Mouse (Mus musculus): Measurements from ENCODE around the gene Dlg2. TPM values are rescaled to one million over a fixed set of nuclear protein-coding genes. Genes with fewer than 3 reads are reported as not detected.

The Dlg2 gene
- polyA plus RNA-seq, 1 experiment from 2014 or later: 3.0 TPM

DNA sequence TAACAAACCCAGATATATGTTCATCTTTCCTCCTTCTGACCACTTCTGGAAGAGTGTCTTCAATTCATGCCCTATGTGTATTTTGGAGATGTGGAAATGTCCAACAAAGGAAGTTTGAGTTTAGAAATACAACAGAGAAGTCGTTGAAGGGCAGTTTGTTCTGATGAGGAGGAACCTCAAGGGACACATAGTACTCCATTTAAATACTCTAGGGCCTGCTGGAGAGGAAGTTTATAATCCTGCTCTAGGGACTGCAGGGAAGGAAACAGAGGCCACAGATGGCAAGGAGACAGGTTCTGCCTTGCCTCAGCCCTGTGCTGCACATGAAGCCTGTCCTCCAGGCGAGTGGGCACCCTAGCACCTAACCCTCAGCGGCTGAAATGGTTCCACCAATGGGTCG is 1965.6 kb downstream of the Dlg2 start:
- DNase-seq (ENCODE audit: low spot score) (no peak), ATAC-seq (replicated peaks; ENCODE audit: low FRiP score) (no peak)
- Histone ChIP-seq H3K4me1 (replicated peaks; ENCODE audit: control insufficient read depth, insufficient read depth, low read length) (no peaks in the 10 kb centered on the region), H3K9me3 (ENCODE audit: control insufficient read depth, low read length) (no peaks in the 10 kb centered on the region), H3K36me3 (ENCODE audit: control insufficient read depth, insufficient read depth, low read length) (no peaks in the 10 kb centered on the region), H3K4me2 (ENCODE audit: low read depth, low read length, severe bottlenecking) (no peak overlapping the region), H3K9ac (ENCODE audit: low read length) (no peak overlapping the region), H3K27me3 (ENCODE audit: control insufficient read depth, insufficient read depth, low read length) (no peaks in the 10 kb centered on the region), H3K4me3 (ENCODE audit: low read depth, low read length) (no peak overlapping the region), H3K27ac (ENCODE audit: low read depth, low read length) (no peak overlapping the region)
- WGBS: 87% methylated on average over 4 of the region's 4 CpGs

DNA sequence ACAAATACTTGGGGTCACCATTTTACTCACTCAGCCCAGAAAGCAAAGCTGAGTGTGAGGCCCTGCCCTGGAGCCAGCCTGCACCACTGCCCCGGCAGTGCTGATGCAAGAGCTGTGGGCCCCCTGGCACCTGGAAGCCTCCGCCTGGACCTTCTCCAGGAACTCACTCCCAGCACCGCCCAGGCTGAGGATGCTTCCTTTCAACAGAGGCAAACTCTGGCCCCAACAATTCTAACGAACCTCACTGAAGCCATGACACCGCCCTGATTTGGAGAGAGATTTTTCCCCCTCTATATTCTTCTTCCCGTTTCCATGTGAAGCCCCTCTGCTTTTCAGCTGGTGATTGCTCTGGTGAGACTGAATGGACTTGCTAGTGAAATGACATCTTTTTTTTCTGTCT is 1971.5 kb downstream of the Dlg2 start:
- ATAC-seq (replicated peaks; ENCODE audit: low FRiP score) (no peak), DNase-seq (ENCODE audit: low spot score) (no peak)
- H3K36me3 ChIP-seq (ENCODE audit: control insufficient read depth, insufficient read depth, low read length): no peaks in the 10 kb centered on the region
- H3K4me2 ChIP-seq (ENCODE audit: low read depth, low read length, severe bottlenecking): no peak overlapping the region
- 76% methylated on average over 6 of the region's 6 CpGs for WGBS
- H3K4me3 ChIP-seq (ENCODE audit: low read depth, low read length): no peak overlapping the region
- H3K27ac ChIP-seq (ENCODE audit: low read depth, low read length): no peak overlapping the region
- H3K9me3 ChIP-seq (ENCODE audit: control insufficient read depth, low read length): no peaks in the 10 kb centered on the region
- H3K27me3 ChIP-seq (ENCODE audit: control insufficient read depth, insufficient read depth, low read length): no peaks in the 10 kb centered on the region
- H3K4me1 ChIP-seq (replicated peaks; ENCODE audit: control insufficient read depth, insufficient read depth, low read length): no peaks in the 10 kb centered on the region
- H3K9ac ChIP-seq (ENCODE audit: low read length): no peak overlapping the region

DNA sequence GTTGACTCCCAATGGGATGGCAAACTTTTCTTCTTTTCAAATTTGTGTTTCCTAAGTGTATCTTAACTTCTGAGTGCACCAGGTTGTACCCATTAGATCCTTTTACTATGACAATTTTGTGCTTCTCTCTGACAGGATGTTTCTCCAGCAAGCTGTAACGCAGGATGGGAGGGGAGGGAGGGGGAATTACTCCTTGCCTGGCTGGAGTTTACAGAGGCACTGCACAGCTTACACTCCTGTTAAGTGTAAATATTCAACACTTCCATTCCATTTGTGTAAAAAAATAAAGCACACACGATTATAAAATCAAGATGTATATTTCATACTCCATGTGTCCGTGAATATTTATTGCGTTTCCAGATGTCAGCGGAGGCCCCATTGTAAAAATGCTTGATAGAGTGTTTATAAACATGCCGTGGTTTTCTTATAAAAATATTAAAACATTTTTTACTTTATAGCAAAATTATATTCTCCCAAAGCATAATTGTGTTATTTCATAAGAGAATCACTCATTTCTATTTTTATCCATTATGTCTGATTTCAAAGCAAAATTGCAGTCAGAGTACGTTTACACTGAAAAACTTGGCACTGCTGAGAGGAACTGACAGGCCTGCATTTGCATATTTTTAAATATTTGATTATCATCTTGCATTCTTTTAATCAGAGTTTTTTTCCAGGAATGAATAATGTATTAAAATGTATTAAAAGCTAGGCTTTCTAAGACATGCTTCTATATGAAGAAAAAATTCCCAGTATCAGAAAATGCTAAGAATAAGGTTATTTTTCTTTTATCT is 1972.5 kb downstream of the Dlg2 start:
- DNase-seq (ENCODE audit: low spot score): no peak
- Histone ChIP-seq H3K4me3 (ENCODE audit: low read depth, low read length) (no peak overlapping the region), H3K4me1 (replicated peaks; ENCODE audit: control insufficient read depth, insufficient read depth, low read length) (no peaks in the 10 kb centered on the region), H3K4me2 (ENCODE audit: low read depth, low read length, severe bottlenecking) (no peak overlapping the region), H3K36me3 (ENCODE audit: control insufficient read depth, insufficient read depth, low read length) (no peaks in the 10 kb centered on the region), H3K27me3 (ENCODE audit: control insufficient read depth, insufficient read depth, low read length) (no peaks in the 10 kb centered on the region), H3K9me3 (ENCODE audit: control insufficient read depth, low read length) (no peaks in the 10 kb centered on the region), H3K27ac (ENCODE audit: low read depth, low read length) (no peak overlapping the region), H3K9ac (ENCODE audit: low read length) (no peak overlapping the region)
- 84% methylated on average over 7 of the region's 7 CpGs for WGBS
- ATAC-seq (replicated peaks; ENCODE audit: low FRiP score): no peak

DNA sequence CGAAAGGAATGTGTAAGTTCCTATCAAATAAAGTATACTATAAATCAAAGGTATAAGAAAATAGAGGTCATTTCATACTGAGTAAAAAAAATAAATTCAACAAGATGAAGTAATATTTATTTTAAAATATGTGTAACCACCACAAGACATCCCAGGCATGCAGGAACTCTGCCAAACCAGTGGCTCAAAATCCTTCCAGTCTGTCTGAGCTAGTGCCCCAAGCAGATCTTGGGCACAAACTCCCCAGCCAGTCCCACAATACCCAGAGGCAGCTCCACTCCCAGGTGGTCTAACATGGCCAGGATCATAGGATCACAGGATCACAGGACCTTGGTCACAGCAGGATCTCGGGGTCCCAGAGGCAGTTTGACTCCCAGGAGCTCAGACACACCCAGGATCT is 1977.7 kb downstream of the Dlg2 start:
- ATAC-seq (replicated peaks; ENCODE audit: low FRiP score) (no peak), DNase-seq (ENCODE audit: low spot score) (no peak)
- Histone ChIP-seq H3K4me2 (ENCODE audit: low read depth, low read length, severe bottlenecking) (no peak overlapping the region), H3K4me3 (ENCODE audit: low read depth, low read length) (no peak overlapping the region), H3K27ac (ENCODE audit: low read depth, low read length) (no peak overlapping the region), H3K27me3 (ENCODE audit: control insufficient read depth, insufficient read depth, low read length) (no peaks in the 10 kb centered on the region), H3K36me3 (ENCODE audit: control insufficient read depth, insufficient read depth, low read length) (no peaks in the 10 kb centered on the region), H3K4me1 (replicated peaks; ENCODE audit: control insufficient read depth, insufficient read depth, low read length) (no peaks in the 10 kb centered on the region), H3K9ac (ENCODE audit: low read length) (no peak overlapping the region), H3K9me3 (ENCODE audit: control insufficient read depth, low read length) (no peaks in the 10 kb centered on the region)
- WGBS: 71% methylated on average over 2 of the region's 2 CpGs

DNA sequence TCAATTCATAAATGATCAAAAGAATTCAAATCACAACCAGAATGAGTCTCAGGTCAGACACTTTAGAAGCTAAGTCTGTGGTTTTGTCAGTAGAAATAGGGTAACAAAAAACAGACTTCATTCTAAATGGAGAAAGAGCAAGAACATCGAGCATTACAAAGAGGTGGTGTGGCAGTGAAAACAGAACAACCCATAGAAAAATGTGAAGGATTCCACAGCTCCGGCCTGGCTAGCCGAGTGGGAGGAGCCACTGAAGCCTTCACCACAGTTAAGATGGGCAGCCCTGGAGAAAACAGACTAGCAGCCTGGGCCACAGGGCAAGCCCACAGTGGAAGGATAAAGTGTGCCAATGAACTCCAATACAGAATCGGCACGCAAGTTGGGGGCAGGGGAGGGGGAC is 1979.5 kb downstream of the Dlg2 start:
- ATAC-seq (replicated peaks; ENCODE audit: low FRiP score): no peak

DNA sequence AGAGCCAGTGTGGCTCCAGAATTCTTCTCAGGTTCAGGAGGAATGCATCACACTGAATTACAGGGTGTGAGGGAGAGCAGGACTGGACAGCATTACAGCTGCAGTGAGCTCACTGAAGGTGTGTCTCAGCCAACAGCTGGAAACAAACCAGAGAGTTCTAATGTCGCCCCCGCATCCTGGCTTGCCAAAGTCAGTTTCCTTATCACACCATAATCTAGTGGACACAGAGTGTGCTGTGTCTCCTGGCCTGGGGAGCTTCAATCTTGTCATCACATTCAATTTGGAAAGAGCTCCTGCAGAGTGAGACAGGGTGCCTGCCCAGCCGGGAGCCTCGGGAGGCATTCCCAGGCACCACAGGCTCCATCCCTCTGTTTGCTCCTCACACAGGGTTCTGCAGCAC is 1981.3 kb downstream of the Dlg2 start:
- Histone ChIP-seq H3K9me3 (ENCODE audit: control insufficient read depth, low read length) (no peaks in the 10 kb centered on the region), H3K9ac (ENCODE audit: low read length) (no peak overlapping the region), H3K4me1 (replicated peaks; ENCODE audit: control insufficient read depth, insufficient read depth, low read length) (no peaks in the 10 kb centered on the region), H3K27ac (ENCODE audit: low read depth, low read length) (no peak overlapping the region), H3K36me3 (ENCODE audit: control insufficient read depth, insufficient read depth, low read length) (no peaks in the 10 kb centered on the region), H3K27me3 (ENCODE audit: control insufficient read depth, insufficient read depth, low read length) (no peaks in the 10 kb centered on the region), H3K4me3 (ENCODE audit: low read depth, low read length) (no peak overlapping the region), H3K4me2 (ENCODE audit: low read depth, low read length, severe bottlenecking) (no peak overlapping the region)
- WGBS: 44% methylated on average over 4 of the region's 4 CpGs
- DNase-seq (ENCODE audit: low spot score) (no peak), ATAC-seq (replicated peaks; ENCODE audit: low FRiP score) (no peak)

More for the DNA sequence above, 1979.5 kb downstream of the Dlg2 start:
- no peak overlapping the region for H3K9ac ChIP-seq (ENCODE audit: low read length)
- H3K27ac ChIP-seq (ENCODE audit: low read depth, low read length): no peak overlapping the region
- H3K4me2 ChIP-seq (ENCODE audit: low read depth, low read length, severe bottlenecking): no peak overlapping the region
- no peaks in the 10 kb centered on the region for H3K9me3 ChIP-seq (ENCODE audit: control insufficient read depth, low read length)
- H3K36me3 ChIP-seq (ENCODE audit: control insufficient read depth, insufficient read depth, low read length): no peaks in the 10 kb centered on the region
- no peak for DNase-seq (ENCODE audit: low spot score)
- H3K27me3 ChIP-seq (ENCODE audit: control insufficient read depth, insufficient read depth, low read length): no peaks in the 10 kb centered on the region
- H3K4me3 ChIP-seq (ENCODE audit: low read depth, low read length): no peak overlapping the region
- no peaks in the 10 kb centered on the region for H3K4me1 ChIP-seq (replicated peaks; ENCODE audit: control insufficient read depth, insufficient read depth, low read length)
- 68% methylated on average over 5 of the region's 5 CpGs for WGBS

DNA sequence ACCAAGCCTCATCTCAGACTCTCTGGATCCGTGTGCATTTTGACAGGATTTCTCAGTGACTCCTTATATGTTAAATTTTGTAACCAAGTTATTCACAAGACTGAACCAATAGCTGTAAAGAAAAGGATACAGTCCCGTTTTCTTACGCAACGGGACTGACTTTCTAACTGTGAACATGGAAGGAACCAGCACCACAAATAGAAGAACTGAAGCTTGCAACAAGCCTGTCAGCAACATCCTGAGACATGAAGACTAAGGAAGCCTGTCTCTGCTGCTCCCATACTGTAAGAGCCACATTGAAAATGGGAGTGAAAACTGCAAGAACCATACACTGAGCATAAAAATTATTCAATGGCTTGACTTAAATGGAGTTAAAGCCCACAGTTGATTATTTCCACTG is 1981.8 kb downstream of the Dlg2 start:
- no peak overlapping the region for H3K4me3 ChIP-seq (ENCODE audit: low read depth, low read length)
- no peak overlapping the region for H3K4me2 ChIP-seq (ENCODE audit: low read depth, low read length, severe bottlenecking)
- no peak overlapping the region for H3K9ac ChIP-seq (ENCODE audit: low read length)
- 87% methylated on average over 4 of the region's 4 CpGs for WGBS
- H3K27ac ChIP-seq (ENCODE audit: low read depth, low read length): no peak overlapping the region
- H3K36me3 ChIP-seq (ENCODE audit: control insufficient read depth, insufficient read depth, low read length): no peaks in the 10 kb centered on the region
- DNase-seq (ENCODE audit: low spot score) (no peak), ATAC-seq (replicated peaks; ENCODE audit: low FRiP score) (no peak)
- no peaks in the 10 kb centered on the region for H3K27me3 ChIP-seq (ENCODE audit: control insufficient read depth, insufficient read depth, low read length)
- no peaks in the 10 kb centered on the region for H3K9me3 ChIP-seq (ENCODE audit: control insufficient read depth, low read length)
- H3K4me1 ChIP-seq (replicated peaks; ENCODE audit: control insufficient read depth, insufficient read depth, low read length): no peaks in the 10 kb centered on the region

DNA sequence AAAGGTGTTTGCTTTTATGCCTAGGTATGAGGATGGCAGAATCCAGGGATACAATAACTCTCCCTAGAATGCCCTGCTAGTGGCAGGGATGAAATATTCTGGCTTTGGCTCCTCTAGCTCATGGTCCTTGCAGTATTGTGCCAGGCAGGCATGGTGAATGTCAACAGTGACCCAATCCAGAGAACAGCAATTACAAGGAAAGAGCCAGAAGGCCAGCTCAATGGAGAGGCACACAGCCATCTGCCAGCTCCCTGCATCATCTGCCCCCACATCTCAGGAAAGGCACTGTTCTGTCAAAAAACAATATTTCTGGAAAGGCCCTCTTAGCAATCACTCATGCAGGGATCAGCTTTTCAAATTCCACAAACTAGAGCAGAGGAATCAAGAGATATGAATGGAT is 1984.1 kb downstream of the Dlg2 start:
- DNase-seq (ENCODE audit: low spot score): no peak
- Histone ChIP-seq H3K9me3 (ENCODE audit: control insufficient read depth, low read length) (no peaks in the 10 kb centered on the region), H3K4me2 (ENCODE audit: low read depth, low read length, severe bottlenecking) (no peak overlapping the region), H3K4me3 (ENCODE audit: low read depth, low read length) (no peak overlapping the region), H3K4me1 (replicated peaks; ENCODE audit: control insufficient read depth, insufficient read depth, low read length) (no peaks in the 10 kb centered on the region), H3K27ac (ENCODE audit: low read depth, low read length) (no peak overlapping the region), H3K36me3 (ENCODE audit: control insufficient read depth, insufficient read depth, low read length) (no peaks in the 10 kb centered on the region), H3K9ac (ENCODE audit: low read length) (no peak overlapping the region), H3K27me3 (ENCODE audit: control insufficient read depth, insufficient read depth, low read length) (no peaks in the 10 kb centered on the region)
- no peak for ATAC-seq (replicated peaks; ENCODE audit: low FRiP score)

DNA sequence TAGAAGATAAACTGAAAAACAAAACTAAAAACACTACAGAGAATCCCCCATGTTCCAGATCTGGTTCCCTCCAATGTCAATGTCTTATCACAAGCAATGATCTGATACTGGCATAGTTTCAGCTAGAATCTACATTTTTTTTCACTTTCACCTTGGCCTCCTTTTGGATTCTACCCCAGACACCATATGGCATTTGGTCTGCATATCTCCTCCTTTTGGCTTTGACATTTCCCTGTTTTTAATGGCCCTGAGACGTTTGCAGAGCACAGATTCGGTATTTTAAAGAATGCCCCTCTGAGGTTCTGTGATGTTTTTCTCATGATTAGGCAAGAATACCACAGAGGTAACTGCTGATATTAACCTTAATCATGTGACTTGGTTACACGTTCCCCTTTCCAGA is 1984.8 kb downstream of the Dlg2 start:
- Histone ChIP-seq H3K4me1 (replicated peaks; ENCODE audit: control insufficient read depth, insufficient read depth, low read length) (no peaks in the 10 kb centered on the region), H3K9ac (ENCODE audit: low read length) (no peak overlapping the region), H3K4me2 (ENCODE audit: low read depth, low read length, severe bottlenecking) (no peak overlapping the region), H3K27me3 (ENCODE audit: control insufficient read depth, insufficient read depth, low read length) (no peaks in the 10 kb centered on the region), H3K4me3 (ENCODE audit: low read depth, low read length) (no peak overlapping the region), H3K9me3 (ENCODE audit: control insufficient read depth, low read length) (no peaks in the 10 kb centered on the region), H3K27ac (ENCODE audit: low read depth, low read length) (no peak overlapping the region), H3K36me3 (ENCODE audit: control insufficient read depth, insufficient read depth, low read length) (no peaks in the 10 kb centered on the region)
- ATAC-seq (replicated peaks; ENCODE audit: low FRiP score) (no peak), DNase-seq (ENCODE audit: low spot score) (no peak)
- 81% methylated on average over 3 of the region's 3 CpGs for WGBS

All from forebrain, embryonic 11.5 days (tissue).